9 mouse cellular contexts compared by ENCODE assay signal in the genomic region with DNA sequence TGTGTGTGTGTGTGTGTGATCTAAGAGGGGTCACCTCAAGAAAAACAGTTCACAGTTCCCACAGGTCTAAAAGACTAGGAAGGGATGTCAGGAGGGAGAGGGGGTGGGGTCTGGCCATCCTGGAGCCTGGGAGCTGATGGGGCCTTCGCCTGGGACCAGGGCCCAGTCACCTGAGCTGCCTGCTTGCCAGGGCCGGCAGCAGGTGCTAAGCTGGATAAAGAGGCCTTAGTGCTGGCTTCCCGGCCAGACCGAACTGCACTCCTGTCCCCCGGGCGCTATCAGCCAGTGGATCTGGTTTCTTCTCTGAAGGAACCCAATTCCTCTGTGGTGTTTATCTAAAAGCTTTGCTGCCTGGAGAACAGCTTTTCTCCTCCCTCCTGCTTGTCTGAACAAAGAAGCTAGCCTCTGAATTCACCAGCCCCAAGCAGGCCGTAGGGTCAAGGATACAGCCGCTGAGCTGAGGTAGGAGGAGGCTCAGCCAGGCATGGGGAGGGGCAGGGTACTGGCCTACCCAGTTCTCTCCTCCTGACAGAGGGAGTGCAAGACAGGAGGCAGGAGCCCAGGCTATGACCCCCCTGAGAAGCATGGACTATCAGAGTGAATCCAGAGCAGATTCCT. TPM values are rescaled to one million over a fixed set of nuclear protein-coding genes. Genes with fewer than 3 reads are reported as not detected.
DNase-seq lines count a peak whose midpoint lies in the region; ATAC-seq lines count a peak whose summit lies in the region.
"Had no signal": no experiment of that assay in that cellular context is flagged by ENCODE, and none has a peak within 500 bp of the region (broad histone marks: within the 10 kb centered on the region; RNA-seq: fewer than 3 reads in every experiment).

No protein-coding gene starts in this region.

- ATAC-seq in heart, embryonic 11.5 days (replicated peaks; ENCODE audit: insufficient number of reproducible peaks, low FRiP score, low TSS enrichment) = no peak
- no peak for ATAC-seq in forebrain, embryonic 15.5 days (replicated peaks)
- peak; percentile 31; the same call in 1 of the 2 replicates for ATAC-seq in midbrain, embryonic 12.5 days (ENCODE audit: low FRiP score, low read depth)
- ATAC-seq in activated CD4-positive, CD25-positive, alpha-beta regulatory T cell, adult 4 months = no peak
- ATAC-seq in megakaryocyte-erythroid progenitor cell, adult 5-6 weeks (replicated peaks; ENCODE audit: low FRiP score, low TSS enrichment, poor library complexity, severe bottlenecking) = no peak
- ATAC-seq: liver, postnatal 0 days had no signal

- no peak overlapping the region for H3K4me2 ChIP-seq in heart, embryonic 11.5 days
- H3K4me2 ChIP-seq in forebrain, embryonic 15.5 days (replicated peaks) = no peak overlapping the region
- no peak overlapping the region for H3K4me2 ChIP-seq in midbrain, embryonic 12.5 days (replicated peaks)

- 0 out of 2 replicates have a peak overlapping the region, but pooled peaks have one; percentile 22 for H3K9ac ChIP-seq in heart, embryonic 11.5 days (ENCODE audit: low read depth, low read length)
- H3K9ac ChIP-seq in forebrain, embryonic 15.5 days (replicated peaks) = no peak overlapping the region
- peak overlapping the region; percentile 34; the same call in 1 of the 2 replicates for H3K9ac ChIP-seq in midbrain, embryonic 12.5 days (replicated peaks)
- H3K9ac ChIP-seq: liver, postnatal 0 days had no signal

- DNase-seq in heart, postnatal 4 days = no peak
- DNase-seq in adrenal gland, postnatal 36 days = peak; percentile 61 to 66
- DNase-seq in layer of hippocampus, adult 11-12 months (ENCODE audit: low spot score) = no peak
- DNase-seq: liver, postnatal 0 days had no signal

- peaks cover 16% of the 10 kb centered on the region for H3K4me1 ChIP-seq in heart, embryonic 11.5 days (ENCODE audit: control insufficient read depth, insufficient read depth, low read length)
- H3K4me1 ChIP-seq in forebrain, embryonic 15.5 days = peaks cover 20% of the 10 kb centered on the region
- peaks cover 31% of the 10 kb centered on the region for H3K4me1 ChIP-seq in midbrain, embryonic 12.5 days

- no peak overlapping the region for H3K4me3 ChIP-seq in heart, embryonic 11.5 days (ENCODE audit: low read depth, low read length)
- no peak overlapping the region for H3K4me3 ChIP-seq in forebrain, embryonic 15.5 days
- H3K4me3 ChIP-seq in midbrain, embryonic 12.5 days = no peak overlapping the region

- H3K9me3 ChIP-seq in heart, embryonic 11.5 days (replicated peaks; ENCODE audit: control insufficient read depth, low read length) = no peaks in the 10 kb centered on the region
- no peaks in the 10 kb centered on the region for H3K9me3 ChIP-seq in forebrain, embryonic 15.5 days
- H3K9me3 ChIP-seq in midbrain, embryonic 12.5 days = no peaks in the 10 kb centered on the region

- 24% methylated on average over 7 of the region's 8 CpGs for WGBS in heart, embryonic 11.5 days (ENCODE audit: insufficient replicate concordance)
- WGBS in forebrain, embryonic 15.5 days = 43% methylated on average over 8 of the region's 8 CpGs
- WGBS in midbrain, embryonic 12.5 days = 17% methylated on average over 8 of the region's 8 CpGs

- H3K36me3 ChIP-seq in heart, embryonic 11.5 days (ENCODE audit: control insufficient read depth, insufficient read depth, low read length) = no peaks in the 10 kb centered on the region
- no peaks in the 10 kb centered on the region for H3K36me3 ChIP-seq in forebrain, embryonic 15.5 days
- H3K36me3 ChIP-seq in midbrain, embryonic 12.5 days = peaks cover 4% of the 10 kb centered on the region; the same call in 1 of the 2 replicates

- peak overlapping the region; percentile 46; the same call in 1 of the 2 replicates for H3K27ac ChIP-seq in heart, embryonic 11.5 days (ENCODE audit: low read depth, low read length)
- 0 out of 2 replicates have a peak overlapping the region, but pooled peaks have one; percentile 40 for H3K27ac ChIP-seq in forebrain, embryonic 15.5 days (replicated peaks)
- peak overlapping the region; percentile 81 for H3K27ac ChIP-seq in midbrain, embryonic 12.5 days (replicated peaks)

- H3K27me3 ChIP-seq in heart, embryonic 11.5 days (ENCODE audit: control insufficient read depth, insufficient read depth, low read length) = no peaks in the 10 kb centered on the region
- no peaks in the 10 kb centered on the region for H3K27me3 ChIP-seq in forebrain, embryonic 15.5 days
- no peaks in the 10 kb centered on the region for H3K27me3 ChIP-seq in midbrain, embryonic 12.5 days

RNA-seq across cellular contexts. Expression of gene Klhl35, which starts 41.2 kb away (rescaled TPM):
- polyA plus RNA-seq in heart, embryonic 11.5 days (2014; fragmentation: Nextera tagmentation; extraction: Ambion mirVana) = 0.77 and 1.0 TPM in 2 replicates
- 1 to 10 TPM; 1.3 to 1.4 TPM for total RNA-seq in heart, postnatal 4 days (2021)
- total RNA-seq in adrenal gland, postnatal 36 days (2021) = under 1 TPM; 0.50 to 0.63 TPM
- 3.8 and 7.1 TPM in 2 replicates for polyA plus RNA-seq in forebrain, embryonic 15.5 days (2015; fragmentation: Nextera tagmentation; extraction: Ambion mirVana)
- polyA plus RNA-seq in midbrain, embryonic 12.5 days (2016; fragmentation: Nextera tagmentation; extraction: Ambion mirVana) = 37.4 and 38.1 TPM in 2 replicates
- polyA plus RNA-seq in activated CD4-positive, CD25-positive, alpha-beta regulatory T cell, adult 4 months (2017; shearing (Covaris generic)) = not detected
- 2.1 TPM in 1 of 2 replicates, not detected in the other for total RNA-seq in megakaryocyte-erythroid progenitor cell, adult 5-6 weeks (2014; fragmentation: Nextera tagmentation)
- 0.65 TPM in 1 of 2 replicates, not detected in the other for total RNA-seq in megakaryocyte-erythroid progenitor cell, adult 5-6 weeks (2017)

RNA-seq across cellular contexts. Expression of gene Gdpd5, which starts 43.4 kb away (rescaled TPM):
- 20.0 and 20.8 TPM in 2 replicates for polyA plus RNA-seq in heart, embryonic 11.5 days (2014; fragmentation: Nextera tagmentation; extraction: Ambion mirVana)
- 10 to 100 TPM; 40.7 to 42.6 TPM for total RNA-seq in heart, postnatal 4 days (2021)
- 1 to 10 TPM; 7.5 to 7.6 TPM for total RNA-seq in adrenal gland, postnatal 36 days (2021)
- polyA plus RNA-seq in forebrain, embryonic 15.5 days (2015; fragmentation: Nextera tagmentation; extraction: Ambion mirVana) = 40.0 and 41.8 TPM in 2 replicates
- 32.7 and 32.9 TPM in 2 replicates for polyA plus RNA-seq in midbrain, embryonic 12.5 days (2016; fragmentation: Nextera tagmentation; extraction: Ambion mirVana)
- 10 to 100 TPM in 1 of 2 experiments, 1 to 10 TPM in 1; 9.7 to 14.7 TPM for polyA plus RNA-seq in activated CD4-positive, CD25-positive, alpha-beta regulatory T cell, adult 4 months (2017; shearing (Covaris generic))
- total RNA-seq in megakaryocyte-erythroid progenitor cell, adult 5-6 weeks (2014; fragmentation: Nextera tagmentation) = 0.30 TPM in 1 of 2 replicates, not detected in the other
- total RNA-seq in megakaryocyte-erythroid progenitor cell, adult 5-6 weeks (2017) = 0.14 TPM in 1 of 2 replicates, not detected in the other

RNA-seq across cellular contexts. Expression of gene Rps3, which starts 58.9 kb away (rescaled TPM):
- 591 and 608 TPM in 2 replicates for polyA plus RNA-seq in heart, embryonic 11.5 days (2014; fragmentation: Nextera tagmentation; extraction: Ambion mirVana)
- 100 to 1,000 TPM; 440 to 487 TPM for total RNA-seq in heart, postnatal 4 days (2021)
- 100 to 1,000 TPM; 549 to 598 TPM for total RNA-seq in adrenal gland, postnatal 36 days (2021)
- polyA plus RNA-seq in forebrain, embryonic 15.5 days (2015; fragmentation: Nextera tagmentation; extraction: Ambion mirVana) = 553 and 561 TPM in 2 replicates
- polyA plus RNA-seq in midbrain, embryonic 12.5 days (2016; fragmentation: Nextera tagmentation; extraction: Ambion mirVana) = 555 and 561 TPM in 2 replicates
- polyA plus RNA-seq in activated CD4-positive, CD25-positive, alpha-beta regulatory T cell, adult 4 months (2017; shearing (Covaris generic)) = 1,000 to 10,000 TPM; 2,602 to 3,921 TPM
- total RNA-seq in megakaryocyte-erythroid progenitor cell, adult 5-6 weeks (2014; fragmentation: Nextera tagmentation) = 1,003 and 1,349 TPM in 2 replicates
- total RNA-seq in megakaryocyte-erythroid progenitor cell, adult 5-6 weeks (2017) = 1,982 and 2,496 TPM in 2 replicates

Comparison
In these comparisons a context has a peak if more than half of its experiments do, and no peak if none do; other contexts are left out.
1. DNase-seq: peak in adrenal gland, postnatal 36 days (2 of 2); none in heart, postnatal 4 days (single experiment) and layer of hippocampus, adult 11-12 months (single experiment).
2. Peak in every context shown above with its lines, with median percentiles within 50 percentile points of each other: H3K27ac ChIP-seq.